Mouse (Mus musculus): ENCODE measurements around the gene Klk10. TPM values are rescaled to one million over a fixed set of nuclear protein-coding genes. Genes with fewer than 3 reads are reported as not detected.

Klk10 gene
- polyA plus RNA-seq, 1 experiment from 2014 or later, result not detected

- DNase-seq (ENCODE audit: low spot score), result no peak
- no peaks in the 10 kb centered on the region for H3K9me3 ChIP-seq (ENCODE audit: control insufficient read depth, low read length)
- H3K27me3 ChIP-seq (ENCODE audit: control insufficient read depth, insufficient read depth, low read length), result peaks cover 14% of the 10 kb centered on the region
- H3K9ac ChIP-seq (ENCODE audit: low read length), result no peak overlapping the region
- no peaks in the 10 kb centered on the region for H3K4me1 ChIP-seq (ENCODE audit: control insufficient read depth, insufficient read depth, low read length)
- H3K4me2 ChIP-seq (ENCODE audit: low read depth), result no peak overlapping the region
- H3K4me3 ChIP-seq (ENCODE audit: low read depth, low read length), result no peak overlapping the region
- 67% methylated on average over 7 of the region's 7 CpGs for WGBS
- no peak overlapping the region for H3K27ac ChIP-seq (ENCODE audit: low read depth, low read length)
- H3K36me3 ChIP-seq (ENCODE audit: control insufficient read depth, insufficient read depth, low read length), result no peaks in the 10 kb centered on the region
- ATAC-seq (ENCODE audit: insufficient read depth, low FRiP score, low TSS enrichment), result no peak
These were observed 19.0 kb downstream of the Klk10 start for GRCm38 (mm10) chr7:43799876-43800275.

GRCm38 (mm10) chr7:43810994-43811393 lies 30.2 kb downstream of the Klk10 start, which contains the start of gene Klk7:
Gene Klk7 (plus strand): TSS chr7:43811294.
- 66% methylated on average over 5 of the region's 5 CpGs for WGBS
- Histone ChIP-seq H3K4me1 (ENCODE audit: control insufficient read depth, insufficient read depth, low read length) (no peaks in the 10 kb centered on the region), H3K9me3 (ENCODE audit: control insufficient read depth, low read length) (no peaks in the 10 kb centered on the region), H3K27ac (ENCODE audit: low read depth, low read length) (no peak within 1 kb of the TSS), H3K36me3 (ENCODE audit: control insufficient read depth, insufficient read depth, low read length) (no peaks in the 10 kb centered on the region), H3K9ac (ENCODE audit: low read length) (no peak within 1 kb of the TSS), H3K4me3 (ENCODE audit: low read depth, low read length) (no peak within 1 kb of the TSS), H3K27me3 (ENCODE audit: control insufficient read depth, insufficient read depth, low read length) (no peaks in the 10 kb centered on the region), H3K4me2 (ENCODE audit: low read depth) (no peak within 1 kb of the TSS)
- no peak for DNase-seq (ENCODE audit: low spot score)
- no peak for ATAC-seq (ENCODE audit: insufficient read depth, low FRiP score, low TSS enrichment)

GRCm38 (mm10) chr7:43815211-43815610 lies 34.4 kb downstream of the Klk10 start:
- Histone ChIP-seq H3K4me3 (ENCODE audit: low read depth, low read length) (no peak overlapping the region), H3K27me3 (ENCODE audit: control insufficient read depth, insufficient read depth, low read length) (no peaks in the 10 kb centered on the region), H3K9me3 (ENCODE audit: control insufficient read depth, low read length) (no peaks in the 10 kb centered on the region), H3K27ac (ENCODE audit: low read depth, low read length) (no peak overlapping the region), H3K4me2 (ENCODE audit: low read depth) (no peak overlapping the region), H3K4me1 (ENCODE audit: control insufficient read depth, insufficient read depth, low read length) (no peaks in the 10 kb centered on the region), H3K36me3 (ENCODE audit: control insufficient read depth, insufficient read depth, low read length) (no peaks in the 10 kb centered on the region), H3K9ac (ENCODE audit: low read length) (no peak overlapping the region)
- WGBS, result 88% methylated on average over 7 of the region's 7 CpGs
- ATAC-seq (ENCODE audit: insufficient read depth, low FRiP score, low TSS enrichment) (no peak), DNase-seq (ENCODE audit: low spot score) (no peak)

GRCm38 (mm10) chr7:43816746-43817145 lies 35.9 kb downstream of the Klk10 start:
- ATAC-seq (ENCODE audit: insufficient read depth, low FRiP score, low TSS enrichment), result no peak
- H3K36me3 ChIP-seq (ENCODE audit: control insufficient read depth, insufficient read depth, low read length), result no peaks in the 10 kb centered on the region
- DNase-seq (ENCODE audit: low spot score), result no peak

GRCm38 (mm10) chr7:43821581-43821980 lies 40.7 kb downstream of the Klk10 start:
- H3K4me1 ChIP-seq (ENCODE audit: control insufficient read depth, insufficient read depth, low read length), result no peaks in the 10 kb centered on the region
- no peak overlapping the region for H3K9ac ChIP-seq (ENCODE audit: low read length)
- no peak overlapping the region for H3K27ac ChIP-seq (ENCODE audit: low read depth, low read length)
- 90% methylated on average over 7 of the region's 7 CpGs for WGBS
- ATAC-seq (ENCODE audit: insufficient read depth, low FRiP score, low TSS enrichment) (no peak), DNase-seq (ENCODE audit: low spot score) (no peak)
- H3K4me3 ChIP-seq (ENCODE audit: low read depth, low read length), result no peak overlapping the region
- H3K4me2 ChIP-seq (ENCODE audit: low read depth), result no peak overlapping the region
- no peaks in the 10 kb centered on the region for H3K27me3 ChIP-seq (ENCODE audit: control insufficient read depth, insufficient read depth, low read length)
- H3K36me3 ChIP-seq (ENCODE audit: control insufficient read depth, insufficient read depth, low read length), result no peaks in the 10 kb centered on the region
- H3K9me3 ChIP-seq (ENCODE audit: control insufficient read depth, low read length), result no peaks in the 10 kb centered on the region

More at GRCm38 (mm10) chr7:43816746-43817145, 35.9 kb downstream of the Klk10 start:
- Histone ChIP-seq H3K4me1 (ENCODE audit: control insufficient read depth, insufficient read depth, low read length) (no peaks in the 10 kb centered on the region), H3K27me3 (ENCODE audit: control insufficient read depth, insufficient read depth, low read length) (no peaks in the 10 kb centered on the region), H3K4me2 (ENCODE audit: low read depth) (no peak overlapping the region), H3K4me3 (ENCODE audit: low read depth, low read length) (no peak overlapping the region), H3K9ac (ENCODE audit: low read length) (no peak overlapping the region), H3K9me3 (ENCODE audit: control insufficient read depth, low read length) (no peaks in the 10 kb centered on the region), H3K27ac (ENCODE audit: low read depth, low read length) (no peak overlapping the region)

GRCm38 (mm10) chr7:43824199-43824598 lies 43.4 kb downstream of the Klk10 start, which contains the start of gene Klk6:
Gene Klk6 (plus strand): TSS chr7:43824499.
- WGBS, result 82% methylated on average over 10 of the region's 10 CpGs
- no peaks in the 10 kb centered on the region for H3K27me3 ChIP-seq (ENCODE audit: control insufficient read depth, insufficient read depth, low read length)

GRCm38 (mm10) chr7:43826056-43826455 lies 45.2 kb downstream of the Klk10 start:
- DNase-seq (ENCODE audit: low spot score) (no peak), ATAC-seq (ENCODE audit: insufficient read depth, low FRiP score, low TSS enrichment) (no peak)
- no peak overlapping the region for H3K9ac ChIP-seq (ENCODE audit: low read length)
- 93% methylated on average over 5 of the region's 5 CpGs for WGBS
- no peaks in the 10 kb centered on the region for H3K27me3 ChIP-seq (ENCODE audit: control insufficient read depth, insufficient read depth, low read length)
- no peaks in the 10 kb centered on the region for H3K9me3 ChIP-seq (ENCODE audit: control insufficient read depth, low read length)
- H3K4me2 ChIP-seq (ENCODE audit: low read depth), result no peak overlapping the region
- H3K4me1 ChIP-seq (ENCODE audit: control insufficient read depth, insufficient read depth, low read length), result no peaks in the 10 kb centered on the region
- H3K36me3 ChIP-seq (ENCODE audit: control insufficient read depth, insufficient read depth, low read length), result no peaks in the 10 kb centered on the region
- no peak overlapping the region for H3K4me3 ChIP-seq (ENCODE audit: low read depth, low read length)
- no peak overlapping the region for H3K27ac ChIP-seq (ENCODE audit: low read depth, low read length)

More at GRCm38 (mm10) chr7:43824199-43824598, 43.4 kb downstream of the Klk10 start, which contains the start of gene Klk6:
- H3K4me2 ChIP-seq (ENCODE audit: low read depth), result no peak within 1 kb of the TSS
- H3K9me3 ChIP-seq (ENCODE audit: control insufficient read depth, low read length), result no peaks in the 10 kb centered on the region
- no peaks in the 10 kb centered on the region for H3K4me1 ChIP-seq (ENCODE audit: control insufficient read depth, insufficient read depth, low read length)
- no peak within 1 kb of the TSS for H3K9ac ChIP-seq (ENCODE audit: low read length)
- DNase-seq (ENCODE audit: low spot score) (no peak), ATAC-seq (ENCODE audit: insufficient read depth, low FRiP score, low TSS enrichment) (no peak)
- H3K27ac ChIP-seq (ENCODE audit: low read depth, low read length), result no peak within 1 kb of the TSS
- no peaks in the 10 kb centered on the region for H3K36me3 ChIP-seq (ENCODE audit: control insufficient read depth, insufficient read depth, low read length)
- no peak within 1 kb of the TSS for H3K4me3 ChIP-seq (ENCODE audit: low read depth, low read length)

GRCm38 (mm10) chr7:43827706-43828105 lies 46.9 kb downstream of the Klk10 start:
- Histone ChIP-seq H3K4me2 (ENCODE audit: low read depth) (no peak overlapping the region), H3K4me1 (ENCODE audit: control insufficient read depth, insufficient read depth, low read length) (no peaks in the 10 kb centered on the region), H3K4me3 (ENCODE audit: low read depth, low read length) (no peak overlapping the region), H3K36me3 (ENCODE audit: control insufficient read depth, insufficient read depth, low read length) (no peaks in the 10 kb centered on the region), H3K9me3 (ENCODE audit: control insufficient read depth, low read length) (no peaks in the 10 kb centered on the region), H3K9ac (ENCODE audit: low read length) (no peak overlapping the region), H3K27ac (ENCODE audit: low read depth, low read length) (no peak overlapping the region), H3K27me3 (ENCODE audit: control insufficient read depth, insufficient read depth, low read length) (no peaks in the 10 kb centered on the region)
- ATAC-seq (ENCODE audit: insufficient read depth, low FRiP score, low TSS enrichment) (no peak), DNase-seq (ENCODE audit: low spot score) (no peak)
- WGBS, result 89% methylated on average over 4 of the region's 4 CpGs

GRCm38 (mm10) chr7:43829006-43829405 lies 48.2 kb downstream of the Klk10 start:
- no peak for ATAC-seq (ENCODE audit: insufficient read depth, low FRiP score, low TSS enrichment)
- DNase-seq (ENCODE audit: low spot score), result no peak
- no peak overlapping the region for H3K4me3 ChIP-seq (ENCODE audit: low read depth, low read length)

More at GRCm38 (mm10) chr7:43829006-43829405, 48.2 kb downstream of the Klk10 start:
- Histone ChIP-seq H3K4me1 (ENCODE audit: control insufficient read depth, insufficient read depth, low read length) (no peaks in the 10 kb centered on the region), H3K27me3 (ENCODE audit: control insufficient read depth, insufficient read depth, low read length) (no peaks in the 10 kb centered on the region), H3K36me3 (ENCODE audit: control insufficient read depth, insufficient read depth, low read length) (no peaks in the 10 kb centered on the region), H3K27ac (ENCODE audit: low read depth, low read length) (no peak overlapping the region), H3K9ac (ENCODE audit: low read length) (no peak overlapping the region), H3K9me3 (ENCODE audit: control insufficient read depth, low read length) (no peaks in the 10 kb centered on the region), H3K4me2 (ENCODE audit: low read depth) (no peak overlapping the region)
- WGBS, result 95% methylated on average over 8 of the region's 8 CpGs

Data from neural tube, embryonic 11.5 days (tissue).